Mouse (Mus musculus) ES-E14 (cell line): ENCODE measurements at regions not wholly inside any gene's neighbourhood (a gene's known extent, or its start where the extent isn't known, plus 50 kb on each side); places are given as distances from the start of the nearest gene placed in this dataset.

Source experiments
- DNase-seq: peaks from one replicate; pipeline ENCODE4 v3.0.0-alpha.2; 2013; ENCODE audit warnings: low read depth, low spot score
- H3K27ac ChIP-seq: 2 replicates; pipeline ENCODE4 v1.5.1; 2012; ENCODE audit warnings: low read depth, mild to moderate bottlenecking, low read length, moderate library complexity, mixed read lengths; ENCODE audit not compliant: poor library complexity, insufficient read depth, severe bottlenecking
- H3K36me3 ChIP-seq: 2 replicates; pipeline ENCODE4 v1.6.1; 2012; ENCODE audit warnings: mild to moderate bottlenecking, low read length, moderate library complexity, mixed read lengths; ENCODE audit not compliant: control insufficient read depth, poor library complexity, insufficient read depth, severe bottlenecking
- H3K4me1 ChIP-seq, 2 experiments: fragments of 150-350 bp in 1 of 2; sonication (generic) in 1 of 2; 2 replicates each; pipeline ENCODE4 v1.6.1; 2012; ENCODE audit warnings: low read length in 2 of 2, mild to moderate bottlenecking in 1 of 2, mixed read lengths in 1 of 2; ENCODE audit not compliant: control insufficient read depth in 2 of 2, insufficient read depth in 2 of 2, poor library complexity in 1 of 2
- H3K4me3 ChIP-seq, 2 experiments: fragments of 150-350 bp in 1 of 2; sonication (generic) in 1 of 2; 2 replicates each; pipeline ENCODE4 v1.5.1; 2012; ENCODE audit warnings: low read length in 2 of 2, low read depth in 1 of 2, mild to moderate bottlenecking in 1 of 2, mixed read lengths in 1 of 2; ENCODE audit not compliant: insufficient read depth in 1 of 2, poor library complexity in 1 of 2, severe bottlenecking in 1 of 2
- H3K9ac ChIP-seq: 2 replicates; pipeline ENCODE4 v1.6.1; 2012; ENCODE audit warnings: low read depth, mild to moderate bottlenecking, low read length, mixed read lengths; ENCODE audit not compliant: poor library complexity, insufficient read depth, severe bottlenecking
- H3K9me3 ChIP-seq: fragments of 150-350 bp; sonication (generic); 2 replicates; pipeline ENCODE4 v1.6.1; 2012; ENCODE audit warnings: low read depth, mild to moderate bottlenecking, low read length; ENCODE audit not compliant: control insufficient read depth, insufficient read depth
- CHD2 ChIP-seq: IDR thresholded peaks from 2 replicates; pipeline ENCODE4 v1.6.1; 2014; ENCODE audit warnings: mild to moderate bottlenecking, low read depth, low read length, inconsistent platforms
- HCFC1 ChIP-seq: IDR thresholded peaks from 2 replicates; pipeline ENCODE4 v1.6.1; 2012; ENCODE audit warnings: low read length, inconsistent platforms, borderline replicate concordance; ENCODE audit not compliant: insufficient read depth
- MAFK ChIP-seq: IDR thresholded peaks from 2 replicates; pipeline ENCODE4 v1.6.1; 2014; ENCODE audit warnings: mild to moderate bottlenecking, low read depth, low read length, inconsistent platforms; ENCODE audit not compliant: insufficient read depth
- ZC3H11A ChIP-seq: IDR thresholded peaks from 2 replicates; pipeline ENCODE4 v1.6.1; 2012; ENCODE audit warnings: low read depth, mild to moderate bottlenecking, inconsistent platforms, low read length, borderline replicate concordance
- ZNF384 ChIP-seq: IDR thresholded peaks from 2 replicates; pipeline ENCODE4 v1.6.1; 2012; ENCODE audit warnings: low read depth, low read length, inconsistent platforms
- in situ Hi-C, 2 experiments: fragments of 600-800 bp; cut with MboI; formaldehyde crosslinking; loops; one replicate each; pipeline ENCODE4 v1.15.1; 2025; ENCODE audit warnings: low sequenced_read_pairs in 2 of 2, inconsistent platforms in 1 of 2; ENCODE audit not compliant: unreplicated experiment in 2 of 2

- no peak overlapping the region for H3K4me3 ChIP-seq
Measured at GRCm38 (mm10) chr1:114729167-114729566, 955.4 kb upstream of the Cntnap5a start.

More at GRCm38 (mm10) chr1:114729167-114729566, 955.4 kb upstream of the Cntnap5a start:
- Histone ChIP-seq H3K9me3 (no peaks in the 10 kb centered on the region), H3K9ac (no peak overlapping the region), H3K36me3 (no peaks in the 10 kb centered on the region), H3K4me1 (no peaks in the 10 kb centered on the region), H3K27ac (no peak overlapping the region)
- TF ChIP-seq CHD2: no peak
- no peak for TF ChIP-seq ZC3H11A
- TF ChIP-seq ZNF384: no peak
- TF ChIP-seq HCFC1: no peak
- TF ChIP-seq MAFK: no peak
- no peak for DNase-seq
- in situ Hi-C loops: no loop called here
